Mouse (Mus musculus) left cerebral cortex, adult 18-20 months (tissue): ENCODE measurements around the gene Coq4. TPM values are rescaled to one million over a fixed set of nuclear protein-coding genes. Genes with fewer than 3 reads are reported as not detected.
"Not testable (repeated sequence)": the region's sequence is repeated elsewhere in the genome, so short reads cannot be mapped to it uniquely, and the experiment has no call there.

ENCODE experiments used
- DNase-seq, 2 experiments: peaks; one replicate each; pipeline ENCODE4 v3.0.0; 2021 to 2022; ENCODE audit warnings: low spot score in 2 of 2, mixed read lengths in 1 of 2
- long read RNA-seq, 2 experiments: library from polyadenylated mRNA; stranded (forward); transcript quantifications; one replicate each; pipeline ENCODE4 v2.0.0; 2021
- total RNA-seq, 2 experiments: library from RNA; stranded (reverse); gene quantifications; 2 replicates each; pipeline ENCODE4 v1.2.3; 2021

Coq4 gene
- 10 to 100 TPM; 26.5 to 27.9 TPM for total RNA-seq
- long read RNA-seq, experiment 1, transcript Coq4-201 (7 exons, 1,991 nt), result major isoform, 27 of 33 reads
- long read RNA-seq, experiment 1, partial matches to known transcripts, result 1 of 33 reads
- long read RNA-seq, experiment 1, other reads (novel, unspliced or antisense), result 4 of 33 reads
- long read RNA-seq, experiment 2, transcript Coq4-201 (7 exons, 1,991 nt), result major isoform, 18 of 28 reads
- long read RNA-seq, experiment 2, partial matches to known transcripts, result 2 of 28 reads
- long read RNA-seq, experiment 2, other reads (novel, unspliced or antisense), result 7 of 28 reads

GRCm38 (mm10) chr2:29787104-29787917, at the start of gene Coq4:
Gene Coq4, plus strand, starts transcription at chr2:29787493.
- DNase-seq, result peak; percentile 91 to 93

GRCm38 (mm10) chr2:29738799-29739198, 48.5 kb upstream of the Coq4 start:
- no peak for DNase-seq

DNA sequence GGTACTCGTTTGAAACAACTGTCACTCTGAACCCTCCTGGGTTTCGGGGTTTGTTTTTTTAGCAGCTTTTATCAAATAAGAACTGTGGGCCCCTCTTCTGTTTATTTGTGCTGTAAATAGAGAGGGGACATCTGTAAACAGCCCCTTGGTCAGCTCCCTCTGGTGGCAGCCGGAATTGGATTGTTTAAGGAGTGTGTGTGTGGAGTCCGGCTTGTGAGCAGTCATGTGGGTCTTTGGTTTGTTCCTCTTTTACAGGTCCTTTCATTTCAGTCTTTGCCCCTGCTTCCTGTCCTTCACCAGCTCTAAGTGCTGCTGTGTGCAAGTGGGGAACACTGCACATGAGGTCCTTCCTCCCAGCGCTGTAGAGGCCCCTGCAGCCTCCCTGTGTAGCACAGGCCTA, 47.9 kb upstream of the Coq4 start:
- DNase-seq, result no peak

- DNase-seq, result no peak
Measured at GRCm38 (mm10) chr2:29741207-29741606, 46.1 kb upstream of the Coq4 start.

DNA sequence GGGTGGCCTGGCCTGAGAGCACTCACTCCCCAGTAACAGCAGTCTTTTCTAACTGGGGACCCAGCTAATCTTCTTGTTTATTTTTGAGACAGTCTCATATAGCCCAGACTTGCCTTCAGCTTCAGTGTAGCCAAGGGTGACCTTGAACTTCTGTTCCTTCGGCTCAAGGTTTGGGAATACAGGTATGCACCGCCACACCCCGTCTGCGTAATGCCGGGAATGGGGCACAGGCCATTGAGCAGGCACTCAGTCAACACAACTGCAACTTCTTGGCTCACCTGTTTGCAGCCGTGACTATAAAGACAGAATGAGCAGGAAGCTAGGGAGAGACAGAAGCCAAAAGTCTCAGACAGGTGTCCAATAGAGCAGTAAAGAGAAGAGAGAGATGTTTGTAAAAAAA, 43.0 kb upstream of the Coq4 start:
- DNase-seq, result no peak

GRCm38 (mm10) chr2:29747188-29747782, 40.0 kb upstream of the Coq4 start:
- DNase-seq, result no peak

GRCm38 (mm10) chr2:29747852-29748251, 39.4 kb upstream of the Coq4 start:
- DNase-seq, result no peak

GRCm38 (mm10) chr2:29748499-29748898, 38.8 kb upstream of the Coq4 start:
- DNase-seq, result no peak

DNA sequence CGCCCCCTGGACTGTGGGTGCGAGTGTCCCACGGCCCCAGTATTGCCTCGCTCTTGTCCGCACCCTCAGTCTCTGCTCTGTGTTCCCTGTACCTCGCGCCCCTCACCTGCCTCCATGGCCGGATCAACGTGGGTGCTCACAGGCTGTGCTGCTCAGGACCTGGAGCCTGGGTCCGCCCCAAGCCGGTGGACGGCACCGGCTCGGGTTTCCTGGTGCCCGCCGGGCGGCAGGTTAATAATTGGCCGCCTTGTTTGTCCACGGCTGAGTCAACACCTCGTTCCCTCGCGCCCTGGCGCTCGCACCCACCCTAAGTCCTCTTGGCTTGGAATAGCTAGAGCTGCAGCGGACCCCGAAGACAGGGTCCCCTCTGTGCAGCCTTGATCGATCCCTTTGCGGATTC, 35.8 kb upstream of the Coq4 start, which contains the start of gene Gm13420:
Gm13420 (minus strand) TSS at position 189 of the 400 bp plus-strand sequence.
- DNase-seq, result no peak

DNA sequence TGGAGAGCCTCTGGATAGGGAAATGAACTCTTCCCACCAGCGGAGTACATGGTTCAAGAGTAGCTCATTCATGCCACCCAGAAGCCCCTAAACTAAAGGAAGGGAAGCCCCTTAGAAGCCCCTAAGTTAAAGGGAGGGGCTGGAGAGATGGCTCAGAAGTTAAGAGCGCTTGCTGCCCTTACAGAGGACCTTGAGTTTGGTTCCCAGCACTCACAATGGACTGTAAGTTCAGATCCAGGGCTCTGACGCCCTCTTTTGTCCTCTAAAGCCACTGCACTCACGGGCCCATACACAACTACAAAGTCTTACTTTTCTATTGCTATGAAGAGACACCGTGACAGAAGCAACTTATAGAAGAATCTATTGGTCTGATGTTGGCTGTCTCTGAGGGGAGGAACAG, 34.9 kb upstream of the Coq4 start:
- no peak for DNase-seq

DNA sequence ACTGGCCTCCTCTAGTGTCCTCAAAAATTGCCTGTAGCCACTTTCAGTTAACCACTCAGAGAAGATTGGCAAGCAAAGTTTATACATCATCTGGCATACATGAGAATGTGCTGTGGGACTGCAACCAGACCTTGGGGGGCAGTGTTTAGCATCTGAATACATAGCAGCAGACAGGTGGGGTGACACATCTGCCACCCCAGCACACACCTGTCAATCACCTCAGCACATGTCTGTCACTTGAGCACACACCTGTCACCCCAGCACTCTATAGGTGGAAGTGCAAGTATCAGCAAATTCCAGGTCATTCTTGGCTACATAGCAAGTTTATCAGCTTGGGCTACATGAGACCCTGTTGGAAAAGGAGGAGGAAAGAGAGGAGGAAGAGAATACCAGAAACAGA, 31.6 kb upstream of the Coq4 start:
- no peak for DNase-seq

DNA sequence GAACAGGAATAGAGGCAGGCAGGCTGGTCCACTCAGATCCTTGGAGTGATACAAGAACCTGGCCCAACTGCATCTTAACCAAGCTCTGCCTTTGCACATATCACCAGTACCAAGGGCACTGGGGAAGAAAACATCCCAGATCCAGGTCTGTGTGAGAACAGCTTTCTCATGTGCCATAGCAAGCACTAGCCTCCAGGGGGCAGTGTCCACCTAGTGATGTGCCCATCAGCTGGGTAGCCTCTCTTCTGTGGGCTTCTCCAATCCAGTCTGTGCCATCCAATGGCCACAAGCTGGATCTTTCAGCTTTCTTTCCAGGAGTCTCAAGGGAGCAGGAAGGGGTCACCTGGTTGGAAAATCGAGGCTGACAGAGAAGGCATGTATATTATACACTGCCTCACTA, 22.5 kb upstream of the Coq4 start:
- peak; percentile 42 to 65 for DNase-seq

- DNase-seq, result no peak
Measured at GRCm38 (mm10) chr2:29767976-29768709, 19.1 kb upstream of the Coq4 start.

- DNase-seq, result no peak
Measured at GRCm38 (mm10) chr2:29768901-29769300, 18.4 kb upstream of the Coq4 start.

- no peak for DNase-seq
Measured at GRCm38 (mm10) chr2:29770162-29770561, 17.1 kb upstream of the Coq4 start.

- DNase-seq, result no peak
Measured at GRCm38 (mm10) chr2:29771611-29772461, 15.5 kb upstream of the Coq4 start.

DNA sequence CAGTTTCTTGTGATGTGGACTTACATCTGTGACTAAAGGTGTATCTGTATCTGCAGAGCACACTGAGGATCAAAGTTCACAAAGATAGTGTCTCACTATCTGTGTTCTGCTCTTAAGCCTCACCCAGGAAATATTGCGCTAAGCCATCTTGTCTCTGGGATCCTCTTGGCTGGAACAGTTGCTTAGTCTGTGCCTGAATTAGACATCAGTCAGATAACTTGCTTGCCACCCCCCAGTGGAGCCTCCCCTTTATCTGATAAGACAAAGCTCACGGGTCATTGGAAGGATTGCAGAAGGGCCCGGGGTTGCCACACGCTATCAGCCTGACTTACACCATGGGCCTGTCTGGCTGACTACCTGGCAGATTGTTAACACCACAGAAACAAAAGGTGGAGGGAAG, 14.0 kb upstream of the Coq4 start:
- DNase-seq, result no peak

DNA sequence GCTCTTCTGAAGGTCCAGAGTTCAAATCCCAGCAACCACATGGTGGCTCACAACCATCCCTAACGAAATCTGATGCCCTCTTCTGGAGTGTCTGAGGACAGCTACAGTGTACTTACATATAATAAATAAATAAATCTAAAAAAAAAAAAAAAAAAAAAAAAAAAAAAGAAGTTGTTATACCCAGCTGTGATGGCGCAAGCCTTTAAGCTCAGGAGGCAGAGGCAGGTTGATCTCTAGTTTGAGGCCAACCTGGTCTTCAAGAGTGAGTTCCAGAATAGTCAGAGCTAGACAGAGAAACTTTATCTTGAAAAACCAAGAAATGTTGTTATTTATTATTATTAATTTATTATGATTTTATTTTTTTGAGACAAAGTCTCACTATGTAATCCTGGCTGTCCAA, 6.0 kb upstream of the Coq4 start:
- not testable (repeated sequence) for DNase-seq

DNA sequence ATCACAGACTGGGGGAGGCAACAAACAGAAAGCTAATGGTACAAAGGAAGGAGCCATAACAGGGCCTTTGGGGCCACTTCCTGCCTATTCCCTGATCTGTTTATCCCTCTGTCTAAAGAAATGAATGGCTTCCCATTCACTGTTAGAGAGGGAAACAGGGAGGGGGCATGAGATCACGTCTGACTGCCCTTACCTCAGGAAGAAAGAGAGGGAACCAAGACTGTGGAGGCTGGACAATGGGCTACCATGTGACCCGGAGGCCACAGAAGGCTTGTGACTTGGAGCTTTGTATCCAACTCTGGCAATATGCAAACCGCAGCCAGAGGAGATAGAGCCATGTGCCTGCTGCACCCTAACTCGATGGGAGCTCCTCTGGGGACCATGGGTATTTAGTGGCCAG, 3.0 kb upstream of the Coq4 start:
- no peak for DNase-seq

GRCm38 (mm10) chr2:29787937-29788681, 816 bp downstream of the Coq4 start, which contains the start of gene Trub2:
Gene Trub2, minus strand, starts transcription at chr2:29788502.
- DNase-seq, result peak; percentile 85 to 93
